Mouse (Mus musculus): ENCODE measurements around the gene Zfp72.
A peak's percentile ranks its signal among the peaks of the same experiment; 100 is the strongest.

Gene Zfp72

GRCm38 (mm10) chr13:74390371-74390990, at the start of gene Zfp72:
Gene Zfp72, minus strand, starts transcription at chr13:74390836.
- peak; percentile 38 for DNase-seq (ENCODE audit: low read depth)

GRCm38 (mm10) chr13:74439895-74440294, 49.3 kb upstream of the Zfp72 start:
- no peak for DNase-seq (ENCODE audit: low read depth)

DNA sequence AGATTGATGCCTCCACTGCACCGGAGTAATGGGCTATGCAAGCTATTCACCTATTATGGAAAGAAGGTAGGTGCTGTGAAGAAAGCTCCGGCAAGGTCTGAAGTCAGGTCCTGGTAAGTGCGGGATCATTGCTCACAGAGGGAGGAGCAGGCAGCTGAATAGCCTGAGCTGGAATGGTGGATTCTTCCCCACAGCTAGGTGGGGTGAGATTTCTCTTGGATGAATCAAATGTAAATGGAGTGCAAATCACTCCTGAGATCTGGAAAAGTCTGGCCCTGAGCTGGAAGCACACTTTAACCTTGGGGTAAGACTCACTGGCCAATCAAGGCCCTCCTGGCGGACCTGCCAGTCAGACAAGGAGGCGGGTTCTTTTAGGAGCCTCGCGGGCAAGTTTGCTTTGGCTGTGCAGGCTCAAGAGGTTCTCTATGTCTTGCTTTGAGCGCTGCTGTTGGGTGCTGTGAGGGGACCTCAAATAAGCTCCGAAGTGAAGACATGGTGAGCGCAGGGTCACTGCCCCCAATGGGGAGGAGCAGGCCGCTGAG, 8.7 kb upstream of the Zfp72 start, which contains the start of gene Ftl1-ps1:
TSS of gene Ftl1-ps1 (plus strand) at position 397 of the 542 bp plus-strand sequence.
- no peak for DNase-seq (ENCODE audit: low read depth)

GRCm38 (mm10) chr13:74391156-74391555, 520 bp upstream of the Zfp72 start:
- DNase-seq (ENCODE audit: low read depth): no peak

- DNase-seq (ENCODE audit: low read depth): no peak
Measured at GRCm38 (mm10) chr13:74389730-74390129, 906 bp downstream of the Zfp72 start.

GRCm38 (mm10) chr13:74382289-74382688, 8.3 kb downstream of the Zfp72 start:
- DNase-seq (ENCODE audit: low read depth): no peak

DNA sequence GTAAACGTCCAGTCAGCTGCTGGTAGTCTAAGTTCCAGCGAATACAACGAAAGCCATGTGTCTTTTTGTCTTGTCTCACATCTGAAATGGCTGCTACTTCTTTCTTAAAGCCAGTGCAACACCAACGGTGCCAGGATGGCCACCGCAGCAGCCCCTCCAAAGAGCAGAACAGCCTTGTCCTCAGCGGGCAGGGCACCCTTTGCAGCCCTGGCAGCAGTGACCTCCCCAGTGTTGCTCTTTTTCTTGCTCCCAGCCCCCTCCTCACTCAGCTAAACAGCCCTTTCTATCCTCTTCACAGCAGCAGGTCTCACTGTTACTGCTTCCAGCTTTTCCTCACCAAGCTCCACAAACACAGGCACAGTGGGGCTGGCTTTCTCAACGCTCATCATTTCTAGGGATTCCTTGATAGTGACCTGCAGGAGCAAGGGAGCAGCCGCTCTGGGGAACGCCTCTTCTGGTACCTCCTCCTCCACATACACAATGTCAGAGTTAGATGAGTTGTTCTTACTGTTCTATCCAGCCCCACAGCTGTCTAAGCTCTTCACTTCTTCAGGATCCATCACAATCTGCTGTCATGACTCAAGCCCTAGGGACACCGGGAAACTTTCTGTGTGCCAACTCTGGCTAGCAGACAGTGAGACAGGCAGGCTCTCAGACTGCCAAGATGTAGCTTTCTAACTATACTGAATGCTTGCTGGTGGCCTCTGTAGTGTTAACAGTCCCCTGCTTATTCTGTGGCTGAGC, 8.9 kb downstream of the Zfp72 start:
- DNase-seq (ENCODE audit: low read depth): no peak

DNA sequence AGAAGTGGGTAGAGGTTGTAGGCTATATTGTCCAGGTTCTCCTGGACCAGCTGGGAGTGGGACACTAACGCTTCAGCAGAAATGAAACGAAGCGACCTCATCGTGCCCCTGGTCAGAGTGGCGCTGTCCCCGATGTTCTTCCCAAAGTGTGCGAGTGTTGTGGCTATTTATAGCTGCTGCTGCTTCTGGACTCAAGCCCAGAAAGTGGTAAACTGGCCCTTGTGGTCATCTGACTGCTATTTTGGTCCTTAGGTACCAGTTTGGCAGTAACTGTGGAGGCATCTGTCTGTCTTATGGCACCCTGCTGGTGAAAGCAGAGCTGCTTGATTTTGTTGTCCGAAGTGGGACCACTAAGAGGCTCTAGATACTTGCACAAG, 26.8 kb downstream of the Zfp72 start, which contains the start of gene Lrrc14b:
TSS of gene Lrrc14b (minus strand) at position 147 of the 377 bp plus-strand sequence.
- DNase-seq (ENCODE audit: low read depth): no peak

DNA sequence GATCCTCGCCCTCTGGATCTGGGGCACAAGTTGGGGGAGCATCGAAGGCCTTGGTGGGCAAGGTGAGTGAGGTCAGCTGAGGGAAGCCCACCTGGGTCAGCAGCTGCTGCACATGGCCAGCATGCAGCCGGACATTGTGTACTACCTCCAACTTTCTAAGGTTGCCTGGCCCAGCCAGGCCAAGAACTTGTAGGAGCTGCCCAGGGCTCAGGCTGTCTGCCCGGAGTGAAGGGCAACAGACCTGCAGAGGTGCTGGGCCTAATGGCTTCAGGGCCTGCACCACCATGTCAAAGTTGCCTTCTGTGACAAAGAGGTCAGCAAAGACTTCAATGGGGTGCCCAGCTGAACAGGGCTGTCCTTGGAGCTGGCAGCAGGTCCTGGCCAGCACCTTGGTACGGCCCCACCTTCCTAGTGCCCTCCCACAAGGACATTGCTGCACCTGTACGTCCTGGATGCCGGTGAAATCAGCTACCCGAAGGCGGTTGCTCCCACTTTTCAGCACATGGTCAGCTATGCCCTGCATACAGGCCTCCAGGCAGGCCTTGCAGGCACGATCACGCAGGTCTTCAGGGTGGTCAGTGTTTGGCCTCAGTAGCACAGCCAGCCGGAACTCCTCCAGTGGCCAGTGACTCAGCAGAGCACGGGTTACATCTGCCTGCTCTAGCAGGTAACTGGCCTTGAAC, 27.3 kb downstream of the Zfp72 start:
- DNase-seq (ENCODE audit: low read depth): no peak

GRCm38 (mm10) chr13:74362218-74362617, 28.4 kb downstream of the Zfp72 start:
- no peak for DNase-seq (ENCODE audit: low read depth)

DNA sequence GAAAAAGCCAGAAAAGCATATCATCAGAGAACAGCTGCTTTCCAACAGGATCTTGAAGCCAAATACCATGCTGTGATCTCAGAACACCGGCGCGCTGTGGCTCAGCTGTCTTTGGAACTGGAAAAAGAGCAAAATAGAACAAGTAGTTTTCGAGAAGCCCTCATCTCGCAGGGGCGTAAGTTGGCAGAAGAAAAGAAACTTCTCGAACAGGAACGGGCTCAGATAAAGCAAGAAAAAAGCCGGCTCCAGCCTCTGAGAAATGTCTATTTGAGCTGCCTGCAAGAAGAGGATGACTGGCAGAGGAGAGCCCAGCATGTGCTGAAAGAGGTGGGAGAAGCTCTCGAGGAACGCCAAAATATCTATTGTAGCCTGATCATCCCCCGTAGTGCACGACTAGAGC, 34.1 kb downstream of the Zfp72 start:
- DNase-seq (ENCODE audit: low read depth): no peak

- no peak for DNase-seq (ENCODE audit: low read depth)
Measured at GRCm38 (mm10) chr13:74350435-74350906, 40.2 kb downstream of the Zfp72 start.

GRCm38 (mm10) chr13:74349566-74350434, 40.8 kb downstream of the Zfp72 start, which contains the start of the genes Sdha and Ccdc127:
Gene Sdha, minus strand, starts transcription at chr13:74350280.
Gene Ccdc127, plus strand, starts transcription at chr13:74350309.
- peak; percentile 95 for DNase-seq (ENCODE audit: low read depth)

DNA sequence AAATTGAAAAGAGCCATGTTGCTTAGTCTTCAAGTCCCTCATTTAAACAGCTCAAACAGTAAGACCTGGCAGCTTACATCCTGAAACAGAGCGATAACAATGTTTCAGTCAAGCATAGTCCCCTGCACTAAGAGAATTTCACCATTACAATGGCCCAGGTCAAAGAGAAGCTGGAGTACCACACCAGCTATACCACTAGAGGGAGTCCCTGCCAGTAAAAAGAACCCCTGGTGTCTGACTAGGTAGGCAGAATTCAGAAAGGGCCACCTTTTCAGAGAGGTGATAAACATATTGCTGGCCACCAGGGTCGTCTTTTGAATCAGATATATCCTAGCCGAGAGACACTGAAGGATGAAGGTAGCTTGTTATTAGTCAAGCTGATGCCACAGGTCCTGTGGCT, 49.6 kb downstream of the Zfp72 start:
- DNase-seq (ENCODE audit: low read depth): no peak

DNA sequence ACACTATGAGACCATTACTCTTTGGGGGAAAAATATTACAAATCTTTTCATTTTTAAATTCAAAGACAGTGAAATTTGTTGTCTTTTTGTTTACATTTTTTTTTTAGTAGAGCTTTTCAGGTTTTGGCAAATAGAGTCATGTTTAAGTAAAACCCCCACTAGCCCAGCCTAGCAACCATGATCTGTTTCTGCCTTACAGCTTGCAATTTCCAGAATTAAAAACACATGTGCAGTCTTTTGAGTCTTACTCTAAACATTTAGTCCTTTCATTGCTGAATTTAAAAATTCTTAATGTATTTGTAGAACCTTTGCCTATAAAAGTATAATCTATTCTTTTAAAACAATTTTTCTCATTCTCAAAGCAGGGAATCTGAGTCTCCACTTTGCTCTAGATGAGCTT, 61.3 kb downstream of the Zfp72 start:
- no peak for DNase-seq (ENCODE audit: low read depth)

Data from c-Kit-positive CD71-negative TER-119-negative erythroid progenitor cells, embryonic 14.5 days (primary cell).